Mouse (Mus musculus): ENCODE measurements around the gene Papss2.
A peak's percentile ranks its signal among the peaks of the same experiment; 100 is the strongest.

Papss2 gene

DNA sequence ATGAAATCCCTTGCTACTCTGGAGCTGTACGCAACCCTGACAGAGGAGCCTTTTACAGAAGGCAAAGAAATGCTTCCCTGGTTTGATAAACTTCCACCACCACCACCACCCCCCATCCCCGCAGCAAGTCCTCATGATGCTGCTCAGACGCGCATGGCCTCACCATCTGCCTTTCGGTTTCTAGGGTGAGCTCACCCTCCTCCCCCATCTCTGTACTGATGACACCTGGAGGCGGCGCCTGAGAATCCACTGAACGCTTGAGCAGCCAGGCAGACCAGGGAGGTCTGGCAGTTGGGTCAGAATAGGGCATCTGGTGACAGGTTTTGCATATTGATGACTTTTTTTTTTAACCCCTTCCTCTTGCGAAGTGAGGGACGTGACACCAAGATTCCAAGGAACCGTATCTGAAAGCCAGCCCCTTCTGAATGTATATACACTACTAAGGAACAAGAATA is 117.0 kb downstream of the Papss2 start:
- DNase-seq (ENCODE audit: low spot score): no peak

GRCm38 (mm10) chr19:32713471-32713870 is 117.9 kb downstream of the Papss2 start:
- DNase-seq (ENCODE audit: low spot score): no peak

- peak; percentile 26 for DNase-seq (ENCODE audit: low spot score)
Observed at GRCm38 (mm10) chr19:32715201-32715600, 119.6 kb downstream of the Papss2 start.

- no peak for DNase-seq (ENCODE audit: low spot score)
Observed at GRCm38 (mm10) chr19:32715681-32716080, 120.1 kb downstream of the Papss2 start.
